Mouse (Mus musculus): Measurements from ENCODE around the gene Ifi203.
A peak's percentile ranks its signal among the peaks of the same experiment; 100 is the strongest.
"Not testable (repeated sequence)": the region's sequence is repeated elsewhere in the genome, so short reads cannot be mapped to it uniquely, and the experiment has no call there.

Gene Ifi203

DNA sequence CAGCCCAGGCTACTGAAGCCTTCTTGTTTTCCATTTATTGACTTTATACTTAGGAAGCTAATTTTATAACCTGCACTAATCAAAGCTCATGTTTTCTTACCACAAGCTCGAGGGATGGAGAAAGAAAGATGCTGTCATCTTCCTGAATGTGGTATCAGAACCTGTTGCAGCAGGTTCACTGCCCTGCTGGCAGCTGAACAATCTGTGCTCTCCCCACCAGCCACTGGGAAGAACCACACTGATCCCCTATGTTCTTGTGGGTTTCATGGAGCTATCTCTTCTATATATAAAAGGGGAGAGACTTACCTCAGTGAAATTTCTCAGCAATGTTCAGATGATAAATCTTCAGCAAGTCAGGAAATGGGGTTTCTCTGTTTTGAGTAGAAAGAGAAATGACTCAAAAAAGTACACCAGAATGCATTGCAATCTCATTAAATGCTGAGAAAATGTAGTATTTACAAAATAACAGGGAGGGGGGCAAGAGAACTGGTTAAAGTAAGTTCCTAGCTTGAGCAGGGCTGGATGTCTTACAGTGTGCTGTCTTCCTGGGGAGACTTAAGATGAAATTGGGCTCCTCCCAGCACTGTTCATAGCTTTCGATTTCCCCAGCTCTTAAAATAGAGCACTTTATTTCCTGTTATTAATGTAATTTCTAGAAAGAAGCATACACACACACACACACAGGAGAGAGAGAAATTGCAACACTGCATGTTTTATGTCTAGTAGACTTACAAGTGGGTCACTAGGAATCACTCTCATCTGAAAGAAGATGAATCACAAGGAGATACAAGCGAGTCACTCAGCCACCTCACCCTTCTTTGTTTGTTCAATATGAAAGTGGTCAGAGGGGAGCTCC, at the start of gene Ifi203, which contains the start of gene Mndal:
TSS of gene Ifi203 (minus strand) at position 749 of the 856 bp plus-strand sequence.
TSS of gene Mndal (minus strand) at position 568 of the 856 bp plus-strand sequence.
- peak; percentile 46 for DNase-seq (ENCODE audit: low read depth)

DNA sequence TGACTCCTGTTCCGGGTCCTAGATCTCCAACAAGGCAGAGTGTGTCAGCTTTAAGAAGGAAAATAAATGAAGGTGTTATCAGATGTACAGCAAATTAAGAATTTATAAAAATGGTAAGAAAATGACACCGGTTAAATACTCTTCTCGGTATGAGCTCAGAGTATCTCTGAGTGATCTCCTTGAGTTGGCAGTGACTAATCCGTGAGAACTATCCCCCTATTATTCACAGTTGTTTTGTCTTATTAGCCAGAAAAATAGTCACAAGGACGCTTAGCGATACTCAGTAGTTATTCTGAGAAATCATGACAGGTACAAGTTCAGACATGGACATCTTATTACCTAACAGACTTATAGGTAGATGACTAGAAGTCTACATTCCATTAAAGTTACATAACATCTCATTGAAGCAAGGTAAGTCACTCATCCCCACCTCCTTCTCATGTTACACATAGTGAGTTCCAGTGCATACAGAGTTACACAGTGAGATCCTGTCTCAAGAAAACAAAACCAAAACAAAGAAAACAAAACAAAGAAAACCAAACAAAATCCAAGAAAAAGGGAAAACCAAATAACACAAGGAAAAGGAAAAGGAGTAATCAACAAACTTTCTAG, 40.3 kb upstream of the Ifi203 start, which contains the start of gene Ifi202b:
TSS of gene Ifi202b (minus strand) at position 51 of the 612 bp plus-strand sequence.
- not testable (repeated sequence) for DNase-seq (ENCODE audit: low read depth)

DNA sequence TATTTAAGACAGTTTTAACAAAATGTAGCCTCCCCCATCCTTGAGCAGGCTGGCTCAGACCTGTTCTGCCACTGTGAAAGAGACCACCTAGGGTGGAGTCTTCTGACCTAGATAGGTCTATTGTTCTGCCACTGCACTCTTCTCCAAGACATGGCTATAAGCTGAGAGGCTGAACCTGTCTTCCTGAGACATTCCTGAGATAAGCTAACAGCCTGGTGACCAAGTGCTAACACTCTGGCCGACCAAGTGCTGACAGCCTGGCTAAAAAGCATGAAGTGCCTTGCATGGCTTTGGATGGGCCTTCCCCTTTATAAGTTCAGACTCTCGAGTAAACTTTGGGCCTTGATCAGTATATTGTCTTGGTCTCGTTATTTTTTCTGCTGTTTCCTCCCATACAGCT, 38.6 kb upstream of the Ifi203 start:
- not testable (repeated sequence) for DNase-seq (ENCODE audit: low read depth)

DNA sequence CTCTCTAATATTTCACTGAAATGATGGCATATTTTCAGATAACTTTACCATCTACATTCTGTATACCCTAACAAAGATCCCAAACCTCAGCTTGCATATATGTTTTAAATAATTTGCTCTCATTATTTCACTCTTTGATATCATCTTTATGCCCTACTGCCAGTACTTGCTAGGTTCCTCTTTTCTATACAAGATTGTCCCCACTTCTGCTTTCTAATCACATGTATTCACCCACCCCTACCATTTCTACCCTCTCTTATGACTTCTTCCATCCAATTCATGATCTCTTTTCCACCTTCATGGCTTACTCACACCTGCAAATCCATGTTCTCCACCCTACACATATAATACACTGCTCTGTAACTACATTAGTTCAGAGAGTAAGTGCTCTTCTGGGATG, 35.1 kb upstream of the Ifi203 start:
- DNase-seq (ENCODE audit: low read depth): no peak

DNA sequence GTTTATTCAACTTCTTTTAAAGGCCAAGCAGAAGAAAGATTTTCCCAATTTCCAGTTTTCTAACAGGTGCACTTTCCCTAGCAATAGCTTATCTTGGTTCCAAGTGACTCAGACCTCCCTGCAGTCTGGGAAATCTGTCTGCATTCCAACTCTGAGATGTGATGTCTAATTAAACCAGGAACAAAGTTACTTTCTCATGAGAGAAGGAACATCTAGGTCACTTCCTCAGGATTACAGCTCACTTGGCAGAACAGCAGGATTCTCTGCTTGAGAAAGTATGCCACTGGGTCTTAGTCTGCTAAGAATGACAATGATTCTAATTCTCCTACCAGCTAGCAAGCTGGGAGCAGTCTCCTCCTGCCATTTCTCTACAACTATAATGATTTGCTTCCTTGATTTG, 30.6 kb upstream of the Ifi203 start:
- no peak for DNase-seq (ENCODE audit: low read depth)

DNA sequence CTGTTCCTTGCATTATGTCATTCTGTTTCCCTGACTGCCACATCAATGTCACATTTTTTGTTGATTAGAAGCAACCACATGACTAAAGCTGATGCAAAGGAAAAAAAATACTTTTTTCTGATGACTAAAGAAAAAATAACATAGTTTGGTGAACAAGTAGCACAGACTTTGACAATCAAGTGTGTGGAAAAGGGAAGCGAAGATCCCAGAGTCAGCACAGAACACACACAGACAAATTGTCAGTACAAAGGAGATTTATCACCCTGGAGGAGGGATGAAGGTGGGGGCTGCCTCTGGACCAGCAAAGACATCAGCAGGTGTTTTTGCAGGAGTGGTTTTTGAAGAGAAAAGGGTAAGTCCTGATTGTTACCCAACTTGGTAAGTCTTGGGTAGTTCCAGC, 19.0 kb upstream of the Ifi203 start:
- DNase-seq (ENCODE audit: low read depth): not testable (repeated sequence)

DNA sequence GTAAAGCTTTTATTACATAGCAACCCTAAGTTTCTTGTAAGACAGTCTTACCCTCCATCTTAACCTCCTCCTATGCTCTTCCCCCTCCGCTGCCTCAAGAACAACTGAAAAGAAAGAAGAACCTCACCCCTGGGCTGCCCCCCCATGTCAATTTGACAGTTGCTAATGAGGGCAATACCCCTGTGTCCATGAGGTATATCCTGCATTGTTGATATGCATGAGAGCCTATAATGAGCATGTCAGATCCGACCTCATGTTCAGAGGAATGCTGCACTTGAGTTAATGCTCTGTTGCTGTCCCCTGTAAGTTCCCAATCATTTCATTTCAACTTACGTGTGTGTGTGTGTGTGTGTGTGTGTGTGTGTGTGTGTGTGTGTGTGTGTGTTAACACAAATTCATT, 17.5 kb upstream of the Ifi203 start:
- DNase-seq (ENCODE audit: low read depth): not testable (repeated sequence)

DNA sequence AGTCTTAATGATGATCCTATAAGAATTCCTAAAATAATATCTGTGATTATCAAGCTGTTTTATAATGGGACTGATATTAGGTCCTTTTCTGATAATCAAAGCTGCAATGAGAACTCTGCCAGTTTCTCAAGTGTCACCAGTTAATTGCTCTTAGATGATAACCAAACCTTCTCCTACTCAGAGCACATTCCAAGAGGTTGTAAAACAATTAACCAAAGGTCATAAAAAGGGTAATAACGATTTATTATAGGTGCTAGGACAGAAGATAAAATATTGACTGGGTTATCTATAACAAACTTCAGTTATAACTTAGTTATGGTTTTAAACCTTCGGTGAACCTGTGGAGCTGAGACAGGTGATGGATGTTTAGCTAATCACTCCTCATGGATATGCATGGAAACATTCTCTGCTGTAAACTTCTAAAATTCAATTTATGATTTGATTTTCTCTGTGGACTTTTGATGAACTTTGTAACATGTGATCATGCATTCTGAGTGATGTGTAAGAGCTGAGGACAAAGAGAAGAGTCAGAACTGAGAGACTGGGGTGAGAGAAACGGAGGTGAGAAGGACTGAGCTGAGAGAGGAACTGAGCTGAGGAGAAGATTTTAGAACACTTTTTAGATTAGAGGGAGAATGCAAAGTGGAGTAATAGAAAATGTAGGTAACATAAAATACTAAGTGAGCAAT, 13.5 kb upstream of the Ifi203 start:
- not testable (repeated sequence) for DNase-seq (ENCODE audit: low read depth)

DNA sequence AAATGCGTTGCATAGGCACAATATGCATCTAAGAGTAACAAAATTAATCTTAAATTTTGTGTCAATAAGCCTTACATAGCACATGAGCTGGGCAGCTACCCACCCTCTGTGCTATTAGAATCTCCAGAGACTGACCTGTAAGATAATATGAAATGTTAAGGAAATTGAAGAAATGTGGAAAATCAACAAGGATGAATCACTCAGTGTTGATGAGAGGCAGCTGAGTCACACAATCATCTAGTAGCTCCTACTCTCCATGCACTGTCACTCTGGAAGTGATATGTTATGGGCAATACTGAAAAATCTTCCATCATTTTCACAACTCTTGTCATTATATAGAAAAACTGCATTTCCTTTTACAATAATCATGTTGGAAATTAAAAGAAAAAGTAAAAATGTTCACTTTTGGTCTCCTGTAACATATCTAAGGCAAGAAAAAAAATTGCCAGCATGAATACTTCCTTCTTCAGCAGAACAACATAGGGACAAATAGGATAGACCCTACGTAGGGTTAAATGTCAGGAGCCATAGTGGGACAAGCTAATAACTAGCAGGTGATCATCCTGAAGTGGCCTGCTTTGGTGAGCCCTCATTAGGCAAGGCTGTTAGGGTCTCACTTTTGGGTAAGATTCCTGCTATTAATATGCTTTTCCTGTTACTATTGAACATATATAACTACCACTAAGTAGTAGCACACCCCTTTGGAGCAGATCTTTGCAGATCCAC, 12.8 kb upstream of the Ifi203 start:
- no peak for DNase-seq (ENCODE audit: low read depth)

DNA sequence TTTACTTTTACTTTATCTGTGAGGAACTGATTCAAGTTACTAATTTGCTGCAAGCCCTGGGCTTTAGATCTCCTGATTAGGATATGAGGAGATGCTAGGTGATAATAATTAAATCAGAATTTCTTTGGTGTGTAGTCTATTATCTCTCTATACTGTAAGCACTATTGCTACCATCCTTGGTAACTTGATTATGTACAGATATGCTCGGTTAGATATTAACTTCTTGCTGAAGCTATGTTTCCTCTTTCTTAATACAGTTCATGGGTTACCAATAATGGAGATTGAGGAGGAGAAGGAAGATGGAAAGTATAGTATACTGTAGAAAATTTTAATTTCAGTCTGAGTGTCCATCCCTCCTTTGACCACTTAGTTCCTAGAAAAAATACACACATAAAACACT, 11.1 kb upstream of the Ifi203 start:
- no peak for DNase-seq (ENCODE audit: low read depth)

DNA sequence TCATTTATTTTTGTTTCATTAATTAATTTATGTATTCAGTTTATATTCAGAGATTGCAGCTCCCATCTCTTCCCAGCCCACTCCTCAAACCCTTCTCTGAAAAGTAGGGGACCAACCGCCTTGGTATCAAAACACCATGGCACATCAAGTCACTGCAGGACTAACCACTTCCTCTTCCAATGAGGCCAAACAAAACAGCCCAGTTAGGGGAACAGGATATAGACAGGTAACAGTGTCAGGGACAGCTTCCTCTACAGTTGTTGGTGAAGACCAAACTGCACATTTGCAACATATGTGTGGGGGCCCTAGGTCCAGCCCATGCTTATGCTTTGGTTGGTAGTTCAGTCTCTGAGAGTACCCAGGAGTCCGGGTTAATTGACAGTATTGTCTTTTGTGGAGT, 6.6 kb upstream of the Ifi203 start:
- DNase-seq (ENCODE audit: low read depth): peak; percentile 35

DNA sequence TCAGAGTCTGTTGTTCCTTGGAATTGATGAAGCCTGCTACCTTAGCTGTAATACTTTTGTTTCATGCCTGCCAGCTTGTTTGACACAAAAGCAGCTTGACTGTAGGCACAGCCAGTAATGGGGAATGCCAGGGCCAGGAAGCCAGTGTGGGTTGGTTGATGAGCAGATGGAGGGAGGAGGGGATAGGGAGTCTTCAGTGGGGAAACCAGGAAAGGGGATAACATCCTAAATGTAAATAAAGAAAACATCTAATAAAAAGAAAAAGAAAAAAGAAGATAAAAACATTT, 251 bp upstream of the Ifi203 start:
- peak; percentile 64 for DNase-seq (ENCODE audit: low read depth)

DNA sequence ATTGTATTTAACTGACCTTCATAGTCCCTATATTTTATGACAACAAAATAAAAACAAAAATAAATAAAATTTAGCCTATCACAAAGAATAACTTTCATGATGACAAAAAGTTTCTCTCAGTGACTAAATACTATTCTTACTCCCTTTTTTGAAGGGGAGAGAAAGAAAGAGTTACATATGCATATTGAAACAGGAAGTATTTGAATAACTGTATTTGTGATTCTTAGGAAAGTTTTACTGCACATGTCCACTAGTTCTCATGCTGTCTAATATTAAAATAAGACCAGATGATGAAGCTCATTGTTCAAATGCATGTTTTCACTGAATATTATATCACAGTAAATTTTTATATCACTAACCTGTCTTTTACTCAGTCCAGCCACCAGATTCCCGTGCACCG, 950 bp downstream of the Ifi203 start:
- DNase-seq (ENCODE audit: low read depth): not testable (repeated sequence)

DNA sequence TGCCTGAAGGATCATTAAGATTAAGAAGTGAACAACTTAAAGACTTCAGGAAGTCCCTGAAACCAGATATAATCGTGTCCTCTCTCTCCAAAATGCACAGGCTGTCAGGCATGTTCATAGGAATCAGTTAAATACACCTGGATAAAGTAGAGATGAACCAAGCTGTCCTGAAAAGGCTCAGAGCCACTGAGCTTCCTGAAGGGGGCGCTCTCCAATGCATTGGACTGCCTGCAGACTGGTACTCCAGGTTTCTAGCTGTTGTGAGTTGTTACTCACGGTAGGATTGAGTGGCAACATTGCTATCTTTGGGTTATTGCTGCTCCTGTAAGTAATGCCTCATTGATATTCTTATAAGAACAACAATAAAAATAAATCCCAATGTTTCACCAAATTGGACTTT, 23.2 kb downstream of the Ifi203 start:
- DNase-seq (ENCODE audit: low read depth): not testable (repeated sequence)

DNA sequence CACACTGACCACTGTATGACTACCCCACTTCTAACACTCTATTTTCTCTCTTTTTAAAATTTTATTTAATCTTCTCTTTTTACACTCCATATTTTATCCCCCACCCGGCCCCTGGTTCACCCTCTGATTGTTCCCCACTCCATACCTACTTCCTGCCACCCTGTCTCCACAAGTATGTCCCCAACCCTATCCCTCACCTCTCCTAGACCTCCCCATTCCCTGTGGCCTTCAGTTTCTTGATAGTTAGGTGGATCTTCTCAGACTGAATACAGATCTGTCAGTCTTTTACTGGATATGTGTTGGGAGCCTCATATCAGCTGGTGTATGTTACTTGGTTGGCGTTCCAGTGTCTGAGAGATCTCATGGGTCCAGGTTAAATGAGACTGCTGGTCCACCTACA, 27.9 kb downstream of the Ifi203 start:
- DNase-seq (ENCODE audit: low read depth): no peak

DNA sequence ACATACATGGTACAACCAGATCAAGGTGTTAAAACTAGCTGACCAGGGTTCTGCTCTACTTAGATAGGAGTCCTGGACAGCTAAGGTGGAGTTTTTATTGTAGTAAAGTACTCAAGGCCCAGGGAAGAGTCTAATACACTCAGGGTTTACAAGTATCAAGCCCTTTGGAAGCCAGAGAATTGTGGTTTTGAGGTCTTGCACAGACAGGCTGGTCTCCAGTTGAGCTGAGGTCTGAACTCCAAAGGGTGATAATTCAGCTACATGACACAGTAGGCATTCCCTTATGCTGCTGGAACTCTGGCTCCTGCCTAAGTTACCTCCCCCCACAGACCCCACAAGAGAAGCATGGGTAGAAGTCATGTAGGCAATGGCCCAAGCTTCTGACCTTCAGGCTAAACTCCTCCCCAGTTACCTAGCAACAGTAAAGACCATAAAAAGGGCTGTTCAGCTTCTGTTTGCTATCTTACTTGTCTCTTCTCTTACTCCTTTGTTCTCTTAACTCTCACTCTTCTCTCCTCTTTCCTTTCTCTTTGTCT, 29.1 kb downstream of the Ifi203 start:
- DNase-seq (ENCODE audit: low read depth): not testable (repeated sequence)

DNA sequence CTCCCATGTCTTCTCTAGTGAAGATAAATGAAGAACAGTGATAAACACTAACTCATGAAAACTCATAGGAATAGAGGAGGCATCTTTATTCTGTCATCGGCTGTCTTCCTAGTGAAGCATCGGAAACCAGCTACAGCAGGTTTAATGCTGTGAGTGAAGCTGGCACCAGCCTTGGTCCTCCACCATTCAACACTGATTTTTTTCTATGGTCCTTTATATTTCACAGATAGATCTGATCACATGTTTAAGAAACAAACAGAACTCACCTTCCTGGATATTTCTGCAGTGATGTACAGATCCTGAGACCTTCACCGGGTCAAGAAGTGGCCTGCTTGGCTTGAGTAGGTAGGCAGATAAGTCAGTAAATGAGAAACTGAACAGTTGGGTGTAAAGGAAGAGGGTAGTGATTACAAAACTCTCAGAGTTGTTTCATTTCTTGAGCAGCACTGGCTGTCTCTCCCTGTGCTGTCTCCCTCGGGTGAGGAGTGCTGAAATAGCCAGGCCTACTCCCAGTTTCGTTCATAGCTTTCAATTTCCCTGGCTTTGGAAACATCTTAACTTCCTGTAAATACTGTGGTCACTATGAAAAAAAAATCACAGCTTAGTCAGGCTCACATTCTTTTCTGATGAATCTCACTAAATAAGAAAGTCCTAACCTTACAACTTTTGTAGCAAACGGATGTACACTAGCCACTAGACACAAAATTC, 29.8 kb downstream of the Ifi203 start, which contains the start of gene Ifi211:
TSS of gene Ifi211 (minus strand) at position 499 of the 708 bp plus-strand sequence.
- peak; percentile 46 for DNase-seq (ENCODE audit: low read depth)

DNA sequence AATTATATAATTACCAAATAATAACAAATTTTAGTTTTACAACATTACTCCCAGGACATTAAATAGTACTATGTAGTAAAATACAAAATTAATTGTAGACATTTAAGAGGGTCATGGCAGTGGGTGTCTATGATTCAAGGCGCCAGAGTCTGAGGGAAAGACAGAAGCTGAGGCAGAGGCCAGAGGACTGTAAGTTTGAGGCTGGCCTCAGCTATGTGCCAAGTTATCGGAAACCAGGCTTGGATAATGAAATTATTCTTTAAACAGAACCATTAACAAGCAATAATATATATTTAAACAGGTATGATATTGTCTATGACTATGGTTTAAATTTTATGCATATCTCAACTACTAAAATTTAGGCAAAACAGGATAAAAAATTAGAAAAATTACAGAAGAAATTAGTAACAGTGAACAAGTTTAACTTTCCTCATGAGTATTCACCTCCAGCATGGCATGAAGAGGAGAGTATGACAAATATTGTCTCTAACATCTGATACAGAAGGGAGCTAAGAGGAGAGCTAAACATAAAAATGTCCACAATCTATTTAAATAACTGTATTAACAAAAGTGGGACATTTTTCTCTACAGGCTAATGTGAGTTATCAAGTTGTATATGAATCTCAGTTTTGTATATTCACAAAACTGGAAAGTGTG, 30.5 kb downstream of the Ifi203 start:
- no peak for DNase-seq (ENCODE audit: low read depth)

DNA sequence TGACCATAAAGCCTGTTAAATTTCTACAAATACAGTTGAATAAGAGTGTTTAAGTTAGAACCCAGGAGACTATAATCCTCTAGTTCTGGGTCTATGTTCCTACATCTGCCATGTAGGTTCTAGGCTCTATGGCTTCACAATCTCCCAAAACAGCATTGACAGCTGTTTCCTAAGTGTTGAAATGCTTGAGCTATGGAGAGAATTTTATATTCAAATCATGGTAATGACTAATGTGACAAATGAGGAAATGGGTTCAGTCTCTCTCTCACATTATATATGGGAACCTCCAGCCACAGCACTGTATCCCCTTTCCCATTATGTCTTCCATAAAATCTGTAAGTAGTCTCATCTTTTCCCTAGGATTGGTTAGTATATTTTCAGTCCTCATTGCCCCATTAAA, 34.1 kb downstream of the Ifi203 start:
- not testable (repeated sequence) for DNase-seq (ENCODE audit: low read depth)

DNA sequence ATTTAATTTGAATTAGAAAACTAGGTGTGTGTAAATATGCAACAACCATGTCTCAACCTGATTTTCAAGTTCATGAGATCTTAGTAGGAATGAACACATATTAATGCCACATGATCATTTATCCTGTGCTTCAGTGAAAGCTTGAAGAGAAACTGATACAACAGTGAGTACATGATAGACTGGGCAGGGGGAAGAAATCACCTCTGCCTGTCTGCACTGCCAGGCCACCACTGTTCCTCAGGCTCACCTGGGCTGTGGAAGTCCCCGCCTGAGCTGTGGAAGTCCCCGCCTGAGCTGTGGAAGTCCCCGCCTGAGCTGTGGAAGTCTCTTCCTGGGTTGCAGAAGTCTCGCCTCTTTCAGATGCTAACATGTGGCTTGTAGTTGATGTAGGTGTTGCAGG, 36.6 kb downstream of the Ifi203 start:
- peak; percentile 73 for DNase-seq (ENCODE audit: low read depth)

DNA sequence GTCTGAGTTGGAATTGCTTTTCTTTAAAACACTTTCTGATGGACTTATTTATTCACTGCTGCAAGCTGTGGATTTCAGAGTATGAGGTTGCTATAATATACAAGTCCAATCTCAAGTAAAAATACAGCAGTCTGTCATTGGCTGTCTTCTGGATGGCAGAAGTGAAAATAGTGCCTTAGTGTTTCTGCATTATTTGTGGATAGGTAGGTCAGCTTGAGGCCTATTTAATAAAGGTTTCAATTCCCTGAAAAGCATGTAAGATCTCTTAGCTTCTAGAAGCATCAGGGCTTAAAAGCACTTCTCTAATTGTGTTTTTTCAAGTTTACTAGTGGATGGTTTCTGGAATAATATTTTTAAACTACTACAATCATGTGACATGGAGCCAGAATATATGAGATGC, 52.7 kb downstream of the Ifi203 start:
- DNase-seq (ENCODE audit: low read depth): not testable (repeated sequence)
